Mouse (Mus musculus): Measurements from ENCODE around the gene Gm10309. TPM values are rescaled to one million over a fixed set of nuclear protein-coding genes. Genes with fewer than 3 reads are reported as not detected.

Gm10309 gene
- total and polyA plus RNA-seq, 3 experiments, result 0.17 to 0.53 TPM; not detected in 1

DNA sequence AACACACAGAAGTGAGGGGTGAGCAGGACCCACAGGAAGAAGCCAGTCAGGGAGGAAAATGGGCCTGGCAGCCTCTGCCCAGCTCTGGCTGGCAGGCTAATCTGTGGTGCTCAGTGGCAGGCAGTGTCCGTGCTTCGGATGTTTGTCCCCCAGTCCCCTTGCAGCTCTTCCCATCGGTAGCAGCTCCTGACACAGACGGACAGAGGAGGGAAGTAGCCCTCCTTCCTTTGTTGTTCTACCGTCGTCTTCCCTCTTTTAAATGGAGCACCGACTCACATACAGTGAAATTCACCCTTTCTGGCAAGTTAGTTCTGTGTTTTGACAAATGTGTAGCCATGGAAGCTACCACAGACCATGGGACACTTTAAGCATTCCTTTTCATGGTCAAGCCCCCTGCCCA, 38.2 kb downstream of the Gm10309 start:
- DNase-seq (ENCODE audit: extremely low read depth), result no peak
- no peaks in the 10 kb centered on the region; the same call in 1 of the 2 replicates for H3K79me2 ChIP-seq (replicated peaks; ENCODE audit: control insufficient read depth, extremely low read depth, insufficient read depth, poor library complexity, severe bottlenecking)
- dilution Hi-C loops (cut with MboI; ENCODE audit: extremely low pct_ligation_motif_present, extremely low pct_unique_long_range_greater_than_20kb, low sequenced_read_pairs), result no loop called here
- H3K36me3 ChIP-seq (replicated peaks in 1 of 2; ENCODE audit: control insufficient read depth in 1 of 2, insufficient read depth in 1 of 2, low read length in 1 of 2), result peaks cover 0 to 7% of the 10 kb centered on the region in 2 experiments
- H3K27ac ChIP-seq (ENCODE audit: insufficient read depth, low read depth), result peak overlapping the region; percentile 100
- peak overlapping the region; percentile 69 for H3K4me2 ChIP-seq (ENCODE audit: insufficient read depth, low read depth, poor library complexity, severe bottlenecking)
- TF ChIP-seq POLR2A (IDR thresholded peaks at IDR 0.05; ENCODE audit: low read depth, low read length) (peak; percentile 41; the same call in 1 of the 2 replicates), CHD1 (IDR thresholded peaks at IDR 0.05; ENCODE audit: low read depth, low read length) (no peak), CTCF (conservative IDR thresholded peaks at IDR 0.05 in 1 of 2, IDR thresholded peaks at IDR 0.05 in 1 of 2; ENCODE audit: low read depth in 2 of 2, low read length in 2 of 2) (no peak), USF2 (conservative IDR thresholded peaks at IDR 0.05; ENCODE audit: low read depth, low read length) (no peak)
- no peaks in the 10 kb centered on the region for H3K9me3 ChIP-seq (replicated peaks; ENCODE audit: low read length)
- peaks cover 58 to 96% of the 10 kb centered on the region in 2 experiments for H3K4me1 ChIP-seq (ENCODE audit: control insufficient read depth in 1 of 2, insufficient read depth in 2 of 2)
- H3K4me3 ChIP-seq (replicated peaks in 1 of 3; ENCODE audit: low read depth in 2 of 3, low read length in 2 of 3, poor library complexity in 1 of 3), result peak overlapping the region in 2 of 3 experiments; percentile 44 to 47
- in situ Hi-C loops (cut with MboI; ENCODE audit: low pct_ligation_motif_present, low pct_unique_long_range_greater_than_20kb, low sequenced_read_pairs), result loop anchor here (25.0 kb wide), 1 partner anchor 805 kb away; no protein-coding TSS in a partner anchor
- H3K9ac ChIP-seq (ENCODE audit: insufficient read depth, low read depth), result peak overlapping the region; percentile 85
- no peaks in the 10 kb centered on the region for H3K27me3 ChIP-seq (replicated peaks)

DNA sequence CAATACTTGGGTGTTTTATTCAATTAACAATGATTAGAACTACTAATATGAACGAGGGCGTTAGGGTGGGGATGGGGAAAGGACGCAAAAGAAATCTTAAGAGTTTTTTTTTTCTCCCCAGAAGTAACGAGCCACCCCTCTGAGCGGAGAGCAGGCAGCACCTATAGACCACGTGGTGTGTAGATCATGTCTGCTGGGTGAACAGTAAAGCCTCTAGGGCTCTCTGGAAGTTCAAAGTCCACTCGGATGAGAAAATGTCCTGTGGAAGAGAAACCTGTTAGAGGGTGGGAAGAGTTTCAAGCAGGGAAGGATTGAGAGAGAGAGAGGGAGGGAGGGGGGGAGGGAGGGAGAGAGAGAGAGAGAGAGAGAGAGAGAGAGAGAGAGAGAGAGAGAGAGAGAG, 38.6 kb downstream of the Gm10309 start:
- no peaks in the 10 kb centered on the region; the same call in 1 of the 2 replicates for H3K79me2 ChIP-seq (replicated peaks; ENCODE audit: control insufficient read depth, extremely low read depth, insufficient read depth, poor library complexity, severe bottlenecking)
- H3K9me3 ChIP-seq (replicated peaks; ENCODE audit: low read length), result no peaks in the 10 kb centered on the region
- H3K4me1 ChIP-seq (ENCODE audit: control insufficient read depth in 1 of 2, insufficient read depth in 2 of 2), result peaks cover 60 to 96% of the 10 kb centered on the region in 2 experiments
- peaks cover 0 to 7% of the 10 kb centered on the region in 2 experiments for H3K36me3 ChIP-seq (replicated peaks in 1 of 2; ENCODE audit: control insufficient read depth in 1 of 2, insufficient read depth in 1 of 2, low read length in 1 of 2)
- DNase-seq (ENCODE audit: extremely low read depth), result no peak
- peak overlapping the region; percentile 100 for H3K27ac ChIP-seq (ENCODE audit: insufficient read depth, low read depth)
- TF ChIP-seq KAT2A (IDR thresholded peaks at IDR 0.05; ENCODE audit: insufficient replicate concordance, low read length), result no peak
- TF ChIP-seq USF1 (IDR thresholded peaks at IDR 0.05; ENCODE audit: low read depth, low read length), result 0 out of 2 replicates have a peak, but pooled peaks have one; percentile 11
- H3K9ac ChIP-seq (ENCODE audit: insufficient read depth, low read depth), result peak overlapping the region; percentile 85
- H3K4me3 ChIP-seq (replicated peaks in 1 of 3; ENCODE audit: low read depth in 2 of 3, low read length in 2 of 3, poor library complexity in 1 of 3), result no peak overlapping the region
- in situ Hi-C loops (cut with MboI; ENCODE audit: low pct_ligation_motif_present, low pct_unique_long_range_greater_than_20kb, low sequenced_read_pairs), result loop anchor here (25.0 kb wide), 1 partner anchor 804 kb away; no protein-coding TSS in a partner anchor
- peak overlapping the region; percentile 69; the same call in 1 of the 2 replicates for H3K4me2 ChIP-seq (ENCODE audit: insufficient read depth, low read depth, poor library complexity, severe bottlenecking)
- no peaks in the 10 kb centered on the region for H3K27me3 ChIP-seq (replicated peaks)
- dilution Hi-C loops (cut with MboI; ENCODE audit: extremely low pct_ligation_motif_present, extremely low pct_unique_long_range_greater_than_20kb, low sequenced_read_pairs), result no loop called here

DNA sequence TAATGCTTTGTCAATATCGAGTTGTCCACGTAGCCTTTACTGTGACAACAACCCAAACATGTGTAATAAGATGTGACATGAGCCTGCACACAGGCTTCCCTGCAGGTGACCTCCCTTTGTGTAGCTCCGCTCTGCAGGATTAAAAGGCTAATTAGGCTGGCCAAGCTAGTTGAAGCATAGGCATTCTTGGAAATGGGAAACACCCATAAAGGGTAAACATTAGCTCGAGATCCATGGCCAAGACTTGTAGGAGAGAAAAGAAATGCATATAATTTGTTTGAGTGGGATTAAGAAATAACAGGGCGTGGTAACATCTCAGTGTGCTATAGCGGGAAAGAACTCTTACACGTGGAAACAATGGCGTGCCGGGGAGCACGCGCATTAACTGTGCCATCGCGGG, 39.2 kb downstream of the Gm10309 start:
- Histone ChIP-seq H3K4me1 (ENCODE audit: control insufficient read depth in 1 of 2, insufficient read depth in 2 of 2) (peaks cover 61 to 96% of the 10 kb centered on the region in 2 experiments), H3K9me3 (replicated peaks; ENCODE audit: low read length) (no peaks in the 10 kb centered on the region), H3K4me3 (replicated peaks in 1 of 3; ENCODE audit: low read depth in 2 of 3, low read length in 2 of 3, poor library complexity in 1 of 3) (no peak overlapping the region), H3K27me3 (replicated peaks) (no peaks in the 10 kb centered on the region), H3K36me3 (replicated peaks in 1 of 2; ENCODE audit: control insufficient read depth in 1 of 2, insufficient read depth in 1 of 2, low read length in 1 of 2) (peaks cover 0 to 7% of the 10 kb centered on the region in 2 experiments), H3K4me2 (ENCODE audit: insufficient read depth, low read depth, poor library complexity, severe bottlenecking) (no peak overlapping the region), H3K79me2 (replicated peaks; ENCODE audit: control insufficient read depth, extremely low read depth, insufficient read depth, poor library complexity, severe bottlenecking) (no peaks in the 10 kb centered on the region; the same call in 1 of the 2 replicates), H3K9ac (ENCODE audit: insufficient read depth, low read depth) (no peak overlapping the region), H3K27ac (ENCODE audit: insufficient read depth, low read depth) (no peak overlapping the region)
- TF ChIP-seq ETS1 (conservative IDR thresholded peaks at IDR 0.05; ENCODE audit: low read depth, low read length) (no peak), CHD2 (IDR thresholded peaks at IDR 0.05; ENCODE audit: low read length) (no peak), TCF12 (IDR thresholded peaks at IDR 0.05; ENCODE audit: low read depth, low read length) (no peak), MYC (IDR thresholded peaks at IDR 0.05; ENCODE audit: low read depth, low read length) (no peak), UBTF (IDR thresholded peaks at IDR 0.05; ENCODE audit: low read depth, low read length) (no peak), MAX (IDR thresholded peaks at IDR 0.05; ENCODE audit: low read length) (no peak), CHD1 (IDR thresholded peaks at IDR 0.05; ENCODE audit: low read depth, low read length) (no peak), TBP (conservative IDR thresholded peaks at IDR 0.05; ENCODE audit: low read depth, low read length) (no peak), E2F4 (IDR thresholded peaks at IDR 0.05; ENCODE audit: insufficient replicate concordance, low read depth, low read length) (no peak), POLR2AphosphoS2 (IDR thresholded peaks at IDR 0.05; ENCODE audit: low read depth, low read length) (no peak), EP300 (IDR thresholded peaks at IDR 0.05; ENCODE audit: low read length) (no peak), RAD21 (IDR thresholded peaks at IDR 0.05; ENCODE audit: low read depth, low read length) (no peak), ZNF384 (IDR thresholded peaks at IDR 0.05; ENCODE audit: low read depth, low read length) (no peak), MEF2A (IDR thresholded peaks at IDR 0.05; ENCODE audit: borderline replicate concordance, low read depth, low read length) (no peak), JUND (conservative IDR thresholded peaks at IDR 0.05; ENCODE audit: low read depth, low read length) (no peak), RCOR1 (conservative IDR thresholded peaks at IDR 0.05; ENCODE audit: low read depth, low read length) (no peak), KAT2A (IDR thresholded peaks at IDR 0.05; ENCODE audit: insufficient replicate concordance, low read length) (no peak), NELFE (IDR thresholded peaks at IDR 0.05; ENCODE audit: low read depth, low read length) (no peak), USF1 (IDR thresholded peaks at IDR 0.05; ENCODE audit: low read depth, low read length) (no peak)
- dilution Hi-C loops (cut with MboI; ENCODE audit: extremely low pct_ligation_motif_present, extremely low pct_unique_long_range_greater_than_20kb, low sequenced_read_pairs) (no loop called here), in situ Hi-C loops (cut with MboI; ENCODE audit: low pct_ligation_motif_present, low pct_unique_long_range_greater_than_20kb, low sequenced_read_pairs) (loop anchor here (25.0 kb wide), 1 partner anchor 804 kb away; no protein-coding TSS in a partner anchor)
- no peak for DNase-seq (ENCODE audit: extremely low read depth)
